Comparison of ENCODE assay signal across 17 mouse cellular contexts in the genomic region with DNA sequence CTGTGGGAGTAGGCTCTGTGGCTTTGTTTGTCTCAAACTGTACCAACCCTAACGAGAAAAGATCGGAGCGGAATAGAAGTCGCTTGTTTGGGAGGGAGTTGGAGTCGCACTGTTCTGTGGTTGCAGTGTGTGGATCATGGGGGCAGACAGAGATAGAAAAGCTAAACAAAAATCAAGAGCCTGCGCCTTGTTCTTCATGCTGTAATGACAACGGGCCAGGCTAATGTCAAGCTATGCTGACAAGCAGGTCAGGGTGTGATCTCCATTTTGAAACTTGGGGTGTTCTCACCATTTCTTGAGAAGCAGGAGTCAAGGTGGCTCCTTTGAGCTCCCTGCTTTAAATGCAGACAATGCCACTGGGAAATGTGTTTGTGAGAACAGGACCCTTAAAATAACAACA.
A peak's percentile ranks its signal among the peaks of the same experiment; 100 is the strongest.
DNase-seq lines count a peak whose midpoint lies in the region; ATAC-seq and TF ChIP-seq lines count a peak whose summit lies in the region.
"Had no signal": no experiment of that assay in that cellular context is flagged by ENCODE, and none has a peak within 500 bp of the region (broad histone marks: within the 10 kb centered on the region; RNA-seq: fewer than 3 reads in every experiment).

No protein-coding gene starts in this region.

- peak overlapping the region; percentile 8; the same call in 1 of the 2 replicates for H3K9ac ChIP-seq in heart, embryonic 14.5 days (ENCODE audit: low read length)
- H3K9ac ChIP-seq in midbrain, postnatal 0 days (replicated peaks; ENCODE audit: low read length, poor library complexity, severe bottlenecking), result no peak overlapping the region
- H3K9ac ChIP-seq in forebrain, embryonic 13.5 days, result no peak overlapping the region
- no peak overlapping the region; the same call in 1 of the 2 replicates for H3K9ac ChIP-seq in midbrain, embryonic 14.5 days (replicated peaks; ENCODE audit: low read length)
- H3K9ac ChIP-seq in intestine, embryonic 16.5 days (ENCODE audit: low read depth, low read length), result no peak overlapping the region
- H3K9ac ChIP-seq: intestine, embryonic 15.5 days; kidney, embryonic 15.5 days; lung, embryonic 15.5 days had no signal

- H3K4me3 ChIP-seq in heart, embryonic 14.5 days (ENCODE audit: control insufficient read depth in 1 of 2, insufficient read depth in 1 of 2, low read depth in 1 of 2, low read length in 2 of 2), result no peak overlapping the region
- peak overlapping the region; percentile 27 for H3K4me3 ChIP-seq in midbrain, embryonic 10.5 days
- H3K4me3 ChIP-seq in midbrain, postnatal 0 days (ENCODE audit: low read depth, low read length), result no peak overlapping the region
- H3K4me3 ChIP-seq in forebrain, embryonic 13.5 days, result no peak overlapping the region
- H3K4me3 ChIP-seq in midbrain, embryonic 14.5 days (replicated peaks; ENCODE audit: low read depth, low read length), result no peak overlapping the region
- no peak overlapping the region for H3K4me3 ChIP-seq in intestine, embryonic 16.5 days (ENCODE audit: low read length)
- H3K4me3 ChIP-seq: intestine, embryonic 15.5 days; kidney, embryonic 15.5 days; lung, embryonic 15.5 days; neural tube, embryonic 13.5 days had no signal

- H3K27me3 ChIP-seq in heart, embryonic 14.5 days (ENCODE audit: control insufficient read depth, insufficient read depth, low read length), result no peaks in the 10 kb centered on the region
- no peaks in the 10 kb centered on the region for H3K27me3 ChIP-seq in midbrain, embryonic 10.5 days (ENCODE audit: low read depth, poor library complexity, severe bottlenecking)
- H3K27me3 ChIP-seq in midbrain, postnatal 0 days (ENCODE audit: insufficient read depth, low read length), result 0 out of 2 replicates have a peak, but pooled peaks cover 2% of the 10 kb centered on the region
- H3K27me3 ChIP-seq in forebrain, embryonic 13.5 days, result no peaks in the 10 kb centered on the region
- H3K27me3 ChIP-seq in midbrain, embryonic 14.5 days (ENCODE audit: control insufficient read depth, insufficient read depth, low read length), result no peaks in the 10 kb centered on the region
- no peaks in the 10 kb centered on the region for H3K27me3 ChIP-seq in intestine, embryonic 16.5 days (replicated peaks; ENCODE audit: control insufficient read depth, insufficient read depth, low read length)
- H3K27me3 ChIP-seq: intestine, embryonic 15.5 days; lung, embryonic 15.5 days; neural tube, embryonic 13.5 days had no signal

- H3K4me1 ChIP-seq in heart, embryonic 14.5 days (ENCODE audit: control insufficient read depth in 2 of 2, insufficient read depth in 2 of 2, low read length in 2 of 2), result peaks cover 26 to 30% of the 10 kb centered on the region in 2 experiments
- H3K4me1 ChIP-seq in midbrain, embryonic 10.5 days, result peaks cover 41% of the 10 kb centered on the region
- peaks cover 6% of the 10 kb centered on the region; the same call in 1 of the 2 replicates for H3K4me1 ChIP-seq in midbrain, postnatal 0 days (ENCODE audit: insufficient read depth, low read length)
- peaks cover 28% of the 10 kb centered on the region for H3K4me1 ChIP-seq in forebrain, embryonic 13.5 days
- peaks cover 19% of the 10 kb centered on the region for H3K4me1 ChIP-seq in midbrain, embryonic 14.5 days (ENCODE audit: control insufficient read depth, insufficient read depth, low read length)
- no peaks in the 10 kb centered on the region for H3K4me1 ChIP-seq in intestine, embryonic 16.5 days (ENCODE audit: control insufficient read depth, insufficient read depth, low read length)
- H3K4me1 ChIP-seq: intestine, embryonic 15.5 days; kidney, embryonic 15.5 days had no signal

- H3K36me3 ChIP-seq in heart, embryonic 14.5 days (ENCODE audit: control insufficient read depth, insufficient read depth, low read length), result no peaks in the 10 kb centered on the region
- no peaks in the 10 kb centered on the region for H3K36me3 ChIP-seq in midbrain, embryonic 10.5 days
- H3K36me3 ChIP-seq in midbrain, postnatal 0 days (ENCODE audit: insufficient read depth, low read length), result no peaks in the 10 kb centered on the region
- H3K36me3 ChIP-seq in forebrain, embryonic 13.5 days (ENCODE audit: poor library complexity, severe bottlenecking), result no peaks in the 10 kb centered on the region
- no peaks in the 10 kb centered on the region for H3K36me3 ChIP-seq in midbrain, embryonic 14.5 days (ENCODE audit: control insufficient read depth, insufficient read depth, low read length)
- H3K36me3 ChIP-seq in intestine, embryonic 16.5 days (ENCODE audit: control insufficient read depth, insufficient read depth, low read length), result no peaks in the 10 kb centered on the region
- H3K36me3 ChIP-seq: G1E; intestine, embryonic 15.5 days; kidney, embryonic 15.5 days; lung, embryonic 15.5 days; neural tube, embryonic 13.5 days had no signal

- H3K27ac ChIP-seq in heart, embryonic 14.5 days (replicated peaks in 1 of 2; ENCODE audit: control insufficient read depth in 1 of 2, insufficient read depth in 1 of 2, low read depth in 2 of 2, low read length in 2 of 2), result peak overlapping the region in 1 of 2 experiments; percentile 9; a peak in 1 of 4 replicates
- H3K27ac ChIP-seq in midbrain, embryonic 10.5 days (replicated peaks), result peak overlapping the region; percentile 80
- H3K27ac ChIP-seq in midbrain, postnatal 0 days (ENCODE audit: low read depth, low read length), result no peak overlapping the region
- no peak overlapping the region for H3K27ac ChIP-seq in forebrain, embryonic 13.5 days
- H3K27ac ChIP-seq in midbrain, embryonic 14.5 days (replicated peaks; ENCODE audit: low read depth, low read length), result no peak overlapping the region
- no peak overlapping the region for H3K27ac ChIP-seq in intestine, embryonic 16.5 days (ENCODE audit: low read length)
- H3K27ac ChIP-seq: intestine, embryonic 15.5 days; kidney, embryonic 15.5 days; lung, embryonic 15.5 days; neural tube, embryonic 13.5 days had no signal

- no peak for ATAC-seq in heart, embryonic 14.5 days (ENCODE audit: insufficient number of reproducible peaks, insufficient read depth, low FRiP score, low read depth)
- ATAC-seq in midbrain, postnatal 0 days (ENCODE audit: low FRiP score), result no peak
- ATAC-seq in forebrain, embryonic 13.5 days, result no peak
- ATAC-seq in midbrain, embryonic 14.5 days (ENCODE audit: low FRiP score, low TSS enrichment), result no peak
- no peak for ATAC-seq in intestine, embryonic 16.5 days
- ATAC-seq: intestine, embryonic 15.5 days had no signal

- no peak overlapping the region for H3K4me2 ChIP-seq in heart, embryonic 14.5 days (ENCODE audit: low read length)
- no peak overlapping the region for H3K4me2 ChIP-seq in midbrain, postnatal 0 days (ENCODE audit: low read depth, low read length, poor library complexity, severe bottlenecking)
- peak overlapping the region; percentile 43 for H3K4me2 ChIP-seq in forebrain, embryonic 13.5 days
- peak overlapping the region; percentile 33 for H3K4me2 ChIP-seq in midbrain, embryonic 14.5 days (ENCODE audit: low read length)
- H3K4me2 ChIP-seq in intestine, embryonic 16.5 days (ENCODE audit: low read depth, low read length), result no peak overlapping the region
- H3K4me2 ChIP-seq: intestine, embryonic 15.5 days; kidney, embryonic 15.5 days; liver, embryonic 11.5 days; lung, embryonic 15.5 days; neural tube, embryonic 13.5 days had no signal

- no peaks in the 10 kb centered on the region for H3K9me3 ChIP-seq in heart, embryonic 14.5 days (ENCODE audit: control insufficient read depth, low read length)
- no peaks in the 10 kb centered on the region for H3K9me3 ChIP-seq in midbrain, embryonic 10.5 days (replicated peaks)
- H3K9me3 ChIP-seq in midbrain, postnatal 0 days (ENCODE audit: low read length), result no peaks in the 10 kb centered on the region
- H3K9me3 ChIP-seq in forebrain, embryonic 13.5 days (replicated peaks), result no peaks in the 10 kb centered on the region
- no peaks in the 10 kb centered on the region for H3K9me3 ChIP-seq in midbrain, embryonic 14.5 days (ENCODE audit: control insufficient read depth, low read length)
- H3K9me3 ChIP-seq in intestine, embryonic 16.5 days (ENCODE audit: control insufficient read depth, low read length), result no peaks in the 10 kb centered on the region
- H3K9me3 ChIP-seq: G1E; intestine, embryonic 15.5 days; kidney, embryonic 15.5 days; lung, embryonic 15.5 days; neural tube, embryonic 13.5 days had no signal

- no peak for TF ChIP-seq CTCF in midbrain, postnatal 0 days (IDR thresholded peaks at IDR 0.05)

- WGBS in heart, embryonic 14.5 days, result 66% methylated on average over 7 of the region's 7 CpGs
- WGBS in midbrain, embryonic 10.5 days, result 56% methylated on average over 7 of the region's 7 CpGs
- WGBS in midbrain, postnatal 0 days, result 36% methylated on average over 7 of the region's 7 CpGs
- WGBS in forebrain, embryonic 13.5 days, result 19% methylated on average over 7 of the region's 7 CpGs
- WGBS in midbrain, embryonic 14.5 days, result 18% methylated on average over 7 of the region's 7 CpGs
- WGBS in intestine, embryonic 16.5 days, result 53% methylated on average over 7 of the region's 7 CpGs

- no peak for DNase-seq in heart, adult 18-20 months
- DNase-seq in midbrain, embryonic 10.5 days (ENCODE audit: low spot score), result no peak
- no peak for DNase-seq in midbrain, postnatal 0 days (ENCODE audit: low spot score)
- DNase-seq in midbrain, embryonic 14.5 days, result no peak
- DNase-seq: cerebellum, postnatal 14 days; layer of hippocampus, postnatal 36 days; right cerebral cortex, postnatal 14 days; thymus, postnatal 4 days had no signal

Comparison
In these comparisons a context has a peak if more than half of its experiments do, and no peak if none do; other contexts are left out.
1. H3K4me2 ChIP-seq: peak in forebrain, embryonic 13.5 days (single experiment) and midbrain, embryonic 14.5 days (single experiment); none in heart, embryonic 14.5 days (single experiment), midbrain, postnatal 0 days (single experiment) and intestine, embryonic 16.5 days (single experiment).